Mouse (Mus musculus) erythroblast, embryonic 14.5 days (primary cell): ENCODE results near the gene Mras.

ENCODE experiments used
- GATA1 ChIP-seq: IDR thresholded peaks from 2 replicates; pipeline ENCODE4 v1.6.1; 2012; ENCODE audit warnings: low read length, inconsistent platforms, mixed read lengths
- TAL1 ChIP-seq: IDR thresholded peaks from 3 replicates; pipeline ENCODE4 v1.6.1; 2012; ENCODE audit warnings: low read length, inconsistent platforms, mixed read lengths

DNA sequence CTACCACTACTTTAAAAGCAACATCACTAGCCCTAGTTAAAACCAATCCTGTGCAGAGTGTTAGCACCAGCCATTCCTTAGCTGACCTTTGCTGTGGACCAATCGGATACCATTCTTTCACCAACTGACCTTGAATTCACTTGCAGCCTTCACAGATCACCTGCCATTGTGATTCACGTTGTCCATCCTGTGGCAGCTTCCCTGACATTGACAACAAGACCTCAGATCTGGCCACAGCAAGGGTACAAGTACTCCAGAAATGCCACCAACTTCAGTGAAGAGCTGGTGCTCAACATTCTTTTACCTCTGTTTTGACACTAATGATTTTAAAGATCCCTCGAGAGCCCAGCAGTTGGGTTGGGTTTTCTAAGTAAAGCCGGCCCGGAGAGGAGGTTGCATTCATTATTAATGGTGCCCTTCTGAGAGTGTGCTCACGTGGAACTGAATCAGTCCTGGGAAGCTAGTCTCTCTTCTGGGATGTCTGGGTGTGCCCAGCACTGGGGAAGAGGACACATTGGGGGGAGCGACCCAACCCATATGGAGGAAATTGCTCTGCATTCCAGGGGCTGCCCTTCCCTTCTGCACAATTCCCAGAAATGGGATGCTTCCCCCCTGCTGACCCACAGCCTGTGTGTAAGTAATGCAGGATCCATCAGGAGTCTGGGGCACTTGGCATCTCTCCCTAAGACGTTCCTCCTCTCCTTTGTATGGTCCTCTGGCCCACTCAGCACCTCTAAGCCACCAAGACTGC, 17.1 kb downstream of the Mras start:
- no peak for TF ChIP-seq TAL1
- no peak for TF ChIP-seq GATA1
